Mouse (Mus musculus) hindbrain, postnatal 0 days (tissue): ENCODE data around the gene Syt1. TPM values are rescaled to one million over a fixed set of nuclear protein-coding genes. Genes with fewer than 3 reads are reported as not detected.

Experiments
- ATAC-seq: fragments of 200-750 bp; cut with Nextera tagmentation; 2 replicates; pipeline ENCODE4 v1.8.0; 2017; ENCODE audit warnings: mild to moderate bottlenecking, moderate TSS enrichment, moderate library complexity
- DNase-seq: peaks from one replicate; pipeline ENCODE4 v3.0.0-alpha.2; 2015; ENCODE audit warnings: low spot score
- H3K27ac ChIP-seq: fragments of 300-500 bp; sonication (generic); 2 replicates; pipeline ENCODE4 v1.5.1; 2014; ENCODE audit warnings: mild to moderate bottlenecking
- H3K27me3 ChIP-seq: fragments of 300-500 bp; sonication (generic); 2 replicates; pipeline ENCODE4 v1.6.1; 2014; ENCODE audit warnings: low read length, mixed read lengths; ENCODE audit not compliant: insufficient read depth
- H3K36me3 ChIP-seq: fragments of 300-500 bp; sonication (generic); 2 replicates; pipeline ENCODE4 v1.6.1; 2014; ENCODE audit warnings: low read length, mixed read lengths; ENCODE audit not compliant: insufficient read depth
- H3K4me1 ChIP-seq: fragments of 300-500 bp; sonication (generic); 2 replicates; pipeline ENCODE4 v1.6.1; 2014; ENCODE audit warnings: antibody characterized with exemption, low read length, mixed read lengths; ENCODE audit not compliant: insufficient read depth
- H3K4me2 ChIP-seq: fragments of 300-500 bp; sonication (generic); 2 replicates; pipeline ENCODE4 v1.6.1; 2014; ENCODE audit warnings: low read depth, mild to moderate bottlenecking, low read length, moderate library complexity, mixed read lengths
- H3K4me3 ChIP-seq: fragments of 300-500 bp; sonication (generic); 2 replicates; pipeline ENCODE4 v1.5.1; 2014; ENCODE audit warnings: low read length
- H3K9ac ChIP-seq: fragments of 300-500 bp; sonication (generic); replicated peaks from 2 replicates; pipeline ENCODE4 v1.6.1; 2014; ENCODE audit warnings: mild to moderate bottlenecking, low read length, moderate library complexity, mixed read lengths
- H3K9me3 ChIP-seq: fragments of 300-500 bp; sonication (generic); 2 replicates; pipeline ENCODE4 v1.6.1; 2016; ENCODE audit warnings: low read length, mixed read lengths
- CTCF ChIP-seq: IDR thresholded peaks from 2 replicates; pipeline ENCODE4 v1.5.1; 2016; ENCODE audit warnings: antibody characterized with exemption, control low read depth, low read depth
- WGBS: fragments of 180-500 bp; shearing (Covaris S2); extraction: QIAGEN DNeasy Blood & Tissue Kit; methylation state at CpG from one replicate; pipeline ENCODE4 v1.1.7; 2014; 5-methylcytosine and 5-hydroxymethylcytosine counted together
- polyA plus RNA-seq: library from polyadenylated mRNA; unstranded; fragments of >200 nt; fragmentation: Nextera tagmentation; extraction: Ambion mirVana; gene quantifications from 2 replicates; pipeline ENCODE4 v1.2.1, GENCODE M21; 2015
- total RNA-seq: library from RNA; depleted of rRNA; stranded (reverse); fragments of >200 nt; gene quantifications from 2 replicates; pipeline ENCODE4 v1.2.3, GENCODE M21; 2014

The Syt1 gene
- total and polyA plus RNA-seq, 2 experiments from 2014 or later, result 96.1 to 147 TPM

DNA sequence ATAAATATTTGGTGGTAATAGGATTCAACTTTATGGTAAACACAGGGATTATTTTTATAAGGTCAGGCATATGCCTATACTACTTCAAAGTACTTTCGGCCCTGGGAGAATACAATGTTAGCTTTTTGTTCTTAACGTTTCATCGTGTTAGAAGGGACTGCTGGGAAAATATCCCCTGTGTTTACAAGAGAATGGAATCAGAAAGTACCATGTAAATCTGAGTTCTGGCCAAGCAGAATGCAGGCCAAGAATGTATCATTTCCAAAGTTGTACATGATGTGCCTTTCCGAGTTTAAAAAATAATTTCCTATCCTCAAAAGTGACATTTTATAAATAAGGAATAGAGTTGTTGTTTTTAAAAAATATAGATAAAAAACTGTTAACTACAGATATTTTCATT lies 121.7 kb downstream of the Syt1 start:
- Histone ChIP-seq H3K27me3 (no peaks in the 10 kb centered on the region), H3K4me3 (no peak overlapping the region), H3K36me3 (no peaks in the 10 kb centered on the region), H3K9me3 (no peaks in the 10 kb centered on the region), H3K4me1 (no peaks in the 10 kb centered on the region), H3K9ac (no peak overlapping the region), H3K27ac (no peak overlapping the region), H3K4me2 (no peak overlapping the region)
- TF ChIP-seq CTCF, result no peak
- WGBS, result 56% methylated on average over 4 of the region's 4 CpGs
- ATAC-seq (no peak), DNase-seq (no peak)

DNA sequence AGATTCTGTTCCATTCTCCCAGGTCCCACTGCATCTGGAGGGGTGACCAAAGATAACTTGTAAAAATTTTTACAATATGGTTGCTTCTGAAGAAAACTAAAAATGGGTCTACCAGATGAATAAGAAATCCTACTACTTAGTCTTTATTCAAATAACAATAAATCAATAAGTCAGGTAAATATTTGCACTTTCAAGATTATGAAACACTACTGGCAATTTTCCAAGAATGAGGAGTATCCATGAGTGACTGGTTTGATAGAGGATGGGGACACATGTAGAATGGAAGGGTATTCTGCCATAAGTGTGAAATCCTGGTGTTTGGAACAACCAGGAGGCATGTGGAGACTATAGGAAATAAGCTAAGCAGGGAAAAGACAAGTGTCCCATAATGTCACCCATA lies 124.0 kb downstream of the Syt1 start:
- Histone ChIP-seq H3K9ac (no peak overlapping the region), H3K4me1 (no peaks in the 10 kb centered on the region), H3K4me2 (no peak overlapping the region), H3K27ac (no peak overlapping the region), H3K4me3 (no peak overlapping the region), H3K27me3 (no peaks in the 10 kb centered on the region), H3K36me3 (no peaks in the 10 kb centered on the region), H3K9me3 (no peaks in the 10 kb centered on the region)
- DNase-seq (no peak), ATAC-seq (no peak)
- no peak for TF ChIP-seq CTCF

DNA sequence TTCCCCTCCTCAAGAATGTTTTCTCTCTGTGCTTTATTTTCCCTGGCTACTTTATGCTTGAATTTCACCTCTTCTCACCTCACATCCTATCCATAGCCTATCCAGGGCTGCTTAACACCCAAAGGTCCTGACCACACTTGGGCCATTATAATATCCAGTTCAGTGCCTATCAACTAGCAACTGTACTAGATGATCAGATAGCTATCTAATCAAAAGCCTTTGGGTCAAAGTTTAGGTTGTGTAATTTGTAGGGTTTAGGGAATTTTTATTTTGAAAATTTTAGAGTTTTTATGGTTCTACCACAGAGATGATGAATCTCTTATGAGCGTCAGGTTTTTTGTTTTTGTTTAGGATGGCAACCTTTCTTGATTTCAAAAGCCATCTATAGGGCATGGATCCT lies 125.0 kb downstream of the Syt1 start:
- TF ChIP-seq CTCF, result no peak
- H3K4me2 ChIP-seq, result no peak overlapping the region

DNA sequence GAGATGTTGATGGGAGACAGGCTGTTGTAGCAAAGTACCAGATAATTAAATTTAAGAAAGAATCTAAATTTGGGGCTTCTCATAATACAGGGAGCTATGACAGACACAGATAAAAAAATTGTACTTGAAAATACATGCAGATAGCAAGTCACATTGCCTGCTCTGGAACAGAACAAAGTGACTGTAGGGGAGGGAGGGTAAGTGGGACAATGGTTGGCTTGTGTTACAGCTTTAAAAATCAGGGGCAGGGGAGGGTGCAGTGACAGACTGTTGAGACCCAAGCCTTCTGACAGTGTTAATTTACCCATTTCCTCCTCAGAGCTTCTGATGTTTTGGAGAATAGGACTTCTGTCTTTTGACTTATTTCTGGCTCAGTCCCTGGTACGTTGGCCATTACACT lies 126.3 kb downstream of the Syt1 start:
- no peaks in the 10 kb centered on the region for H3K27me3 ChIP-seq
- no peaks in the 10 kb centered on the region for H3K9me3 ChIP-seq
- H3K4me3 ChIP-seq, result no peak overlapping the region
- no peaks in the 10 kb centered on the region for H3K36me3 ChIP-seq
- H3K4me2 ChIP-seq, result no peak overlapping the region
- no peak for DNase-seq
- TF ChIP-seq CTCF, result no peak
- ATAC-seq, result no peak
- H3K4me1 ChIP-seq, result no peaks in the 10 kb centered on the region
- no peak overlapping the region for H3K27ac ChIP-seq
- no peak overlapping the region for H3K9ac ChIP-seq
- WGBS, result 71% methylated on average over 1 of the region's 1 CpGs

More for the DNA sequence above, 125.0 kb downstream of the Syt1 start:
- Histone ChIP-seq H3K27me3 (no peaks in the 10 kb centered on the region), H3K9me3 (no peaks in the 10 kb centered on the region), H3K36me3 (no peaks in the 10 kb centered on the region), H3K9ac (no peak overlapping the region), H3K27ac (no peak overlapping the region), H3K4me1 (no peaks in the 10 kb centered on the region), H3K4me3 (no peak overlapping the region)
- 95% methylated on average over 1 of the region's 1 CpGs for WGBS
- DNase-seq (no peak), ATAC-seq (no peak)

DNA sequence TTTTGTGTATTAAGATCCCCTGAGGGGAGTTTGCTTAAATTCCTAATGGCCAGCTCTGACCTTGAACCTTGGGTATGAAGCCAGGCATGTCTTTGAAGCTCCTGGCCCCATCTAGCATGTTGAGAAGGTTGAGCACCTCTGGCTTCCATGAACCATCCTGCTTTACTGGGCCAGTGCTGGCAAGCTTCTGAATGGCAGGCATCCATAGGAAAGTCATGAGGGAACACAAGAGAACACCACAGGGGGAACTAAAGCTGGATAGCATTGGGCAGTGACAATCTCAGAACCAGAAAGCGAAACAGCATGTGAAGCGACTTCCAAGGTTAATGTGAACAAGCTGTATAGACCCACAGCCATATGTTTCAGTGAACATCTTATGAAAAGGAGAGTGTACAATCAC lies 130.4 kb downstream of the Syt1 start:
- WGBS, result 70% methylated on average over 2 of the region's 2 CpGs
- Histone ChIP-seq H3K4me1 (no peaks in the 10 kb centered on the region), H3K36me3 (no peaks in the 10 kb centered on the region), H3K9me3 (no peaks in the 10 kb centered on the region), H3K9ac (no peak overlapping the region), H3K4me3 (no peak overlapping the region), H3K27me3 (no peaks in the 10 kb centered on the region), H3K27ac (no peak overlapping the region), H3K4me2 (no peak overlapping the region)
- no peak for TF ChIP-seq CTCF
- no peak for DNase-seq
- no peak for ATAC-seq

DNA sequence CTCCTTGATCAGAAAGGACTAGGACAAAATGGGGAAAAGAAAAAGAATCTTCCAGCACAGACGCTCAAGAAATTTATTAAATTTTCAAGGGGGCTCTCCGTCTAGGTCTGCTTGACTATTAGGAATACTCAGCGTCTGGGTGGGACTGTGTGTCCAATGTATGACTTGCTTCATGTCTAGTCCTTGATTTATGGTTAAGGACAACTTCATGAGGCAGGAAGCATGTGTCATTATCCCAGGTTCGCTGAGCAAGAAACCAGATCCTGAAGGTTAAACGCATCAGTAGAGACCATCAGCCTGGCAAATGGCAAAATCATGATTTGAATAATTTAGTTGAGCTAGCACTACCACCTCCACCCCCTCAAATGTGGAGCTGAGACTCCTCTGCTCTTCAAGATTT lies 135.1 kb downstream of the Syt1 start:
- Histone ChIP-seq H3K4me2 (no peak overlapping the region), H3K4me3 (no peak overlapping the region), H3K27me3 (no peaks in the 10 kb centered on the region), H3K4me1 (no peaks in the 10 kb centered on the region), H3K9me3 (no peaks in the 10 kb centered on the region), H3K36me3 (no peaks in the 10 kb centered on the region), H3K9ac (no peak overlapping the region), H3K27ac (no peak overlapping the region)
- ATAC-seq, result no peak
- WGBS, result 91% methylated on average over 5 of the region's 5 CpGs
- no peak for DNase-seq
- no peak for TF ChIP-seq CTCF

DNA sequence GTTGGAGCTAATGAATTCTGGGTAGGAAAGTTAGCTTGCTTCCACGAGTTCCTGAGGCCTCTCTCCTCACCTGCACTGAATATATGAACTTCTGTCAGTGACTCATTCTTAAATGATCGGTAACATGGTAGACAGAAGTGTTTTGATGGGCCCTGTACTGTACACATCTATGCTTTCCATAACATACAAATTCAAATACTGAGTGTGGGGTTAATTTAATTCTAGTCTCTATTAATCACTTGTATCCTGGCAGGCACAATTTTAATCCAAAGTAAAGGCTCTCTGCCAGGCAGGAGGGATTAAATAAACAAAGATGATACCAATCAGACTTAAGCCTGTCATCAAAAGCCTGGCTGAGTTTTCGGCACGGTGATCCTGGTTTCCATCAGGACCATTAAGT lies 136.1 kb downstream of the Syt1 start:
- Histone ChIP-seq H3K36me3 (no peaks in the 10 kb centered on the region), H3K27me3 (no peaks in the 10 kb centered on the region), H3K9me3 (no peaks in the 10 kb centered on the region), H3K4me3 (no peak overlapping the region), H3K4me1 (no peaks in the 10 kb centered on the region), H3K4me2 (no peak overlapping the region), H3K27ac (no peak overlapping the region), H3K9ac (no peak overlapping the region)
- ATAC-seq (no peak), DNase-seq (no peak)
- WGBS, result 65% methylated on average over 4 of the region's 4 CpGs
- TF ChIP-seq CTCF, result no peak
